Mouse (Mus musculus) cerebellum, adult 9-10 months (tissue): ENCODE data around the gene Ksr1.

ENCODE experiments used
- DNase-seq: peaks from one replicate; pipeline ENCODE4 v3.0.0; 2022

Gene Ksr1

DNA sequence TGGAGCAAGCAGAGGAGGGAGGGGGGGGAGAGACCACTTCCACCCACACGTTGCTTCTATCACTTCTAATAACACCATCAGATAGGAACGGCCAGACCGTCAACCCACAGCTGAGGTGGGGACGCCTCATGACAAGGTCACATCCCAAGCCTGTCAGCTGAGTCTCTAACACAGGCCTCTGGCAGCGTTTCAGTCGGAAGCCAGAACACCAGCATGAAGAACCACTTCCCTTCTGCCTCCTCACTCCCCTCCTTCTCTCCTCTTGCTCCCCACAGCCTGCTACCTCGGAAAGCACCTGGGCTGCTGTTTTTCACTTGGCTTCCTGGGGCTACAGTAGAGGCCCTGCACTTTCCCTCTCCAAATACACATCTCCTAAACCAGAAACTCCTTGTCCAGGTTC, 53.4 kb downstream of the Ksr1 start:
- DNase-seq: no peak

- no peak for DNase-seq
These were observed 54.0 kb downstream of the Ksr1 start for GRCm38 (mm10) chr11:79092245-79092644.

GRCm38 (mm10) chr11:79089756-79090155, 56.5 kb downstream of the Ksr1 start:
- no peak for DNase-seq

DNA sequence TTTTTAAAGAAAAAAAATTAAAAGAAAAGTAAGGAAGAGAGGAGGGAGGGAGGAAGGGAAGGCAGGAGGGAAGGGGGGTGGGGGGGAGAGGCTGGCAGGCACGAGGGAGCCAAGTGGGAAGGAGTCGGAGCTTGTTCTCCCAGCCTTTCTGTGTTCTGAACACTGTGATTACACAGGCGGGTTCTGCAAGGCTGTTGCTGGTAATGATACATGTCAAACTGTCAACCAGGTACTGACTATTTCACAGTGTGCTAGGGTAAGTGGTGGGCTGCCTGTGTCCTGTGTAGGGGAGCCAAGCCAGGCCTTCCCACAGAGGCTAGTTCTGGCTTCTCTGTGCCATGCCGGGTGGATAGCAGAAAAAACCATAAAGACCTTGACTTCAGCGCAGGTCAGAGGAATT, 57.2 kb downstream of the Ksr1 start:
- DNase-seq: no peak

DNA sequence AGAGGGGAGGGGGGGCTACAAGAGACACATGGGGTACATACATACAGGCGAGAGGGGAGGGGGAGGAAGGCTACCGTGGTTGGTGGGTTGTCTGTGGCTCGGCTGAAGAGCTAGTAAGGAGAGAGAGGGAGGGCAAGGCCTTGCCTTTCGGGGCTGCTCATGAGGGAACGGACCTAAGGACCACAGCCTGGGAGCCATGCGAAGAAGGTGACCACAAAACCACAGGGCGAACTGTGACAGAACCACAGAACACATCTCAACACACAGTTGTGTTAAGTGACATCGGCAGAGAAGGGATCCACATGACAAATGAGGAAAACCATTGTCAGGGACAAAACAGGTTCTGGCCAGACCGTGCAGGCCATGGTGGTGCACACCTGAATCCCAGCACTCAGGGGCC, 57.9 kb downstream of the Ksr1 start:
- no peak for DNase-seq

GRCm38 (mm10) chr11:79087731-79088311, 58.4 kb downstream of the Ksr1 start:
- DNase-seq: no peak

- DNase-seq: no peak
These were observed 59.4 kb downstream of the Ksr1 start for GRCm38 (mm10) chr11:79086787-79087186.

- DNase-seq: no peak
These were observed 61.1 kb downstream of the Ksr1 start for GRCm38 (mm10) chr11:79085059-79085458.

GRCm38 (mm10) chr11:79083018-79083441, 63.2 kb downstream of the Ksr1 start:
- DNase-seq: peak; percentile 23

- no peak for DNase-seq
These were observed 65.0 kb downstream of the Ksr1 start for GRCm38 (mm10) chr11:79080965-79081891.

GRCm38 (mm10) chr11:79080081-79080480, 66.1 kb downstream of the Ksr1 start:
- DNase-seq: no peak

- DNase-seq: no peak
These were observed 69.7 kb downstream of the Ksr1 start for GRCm38 (mm10) chr11:79076484-79076883.

- no peak for DNase-seq
These were observed 71.2 kb downstream of the Ksr1 start for GRCm38 (mm10) chr11:79075044-79075443.

GRCm38 (mm10) chr11:79074611-79075010, 71.6 kb downstream of the Ksr1 start:
- no peak for DNase-seq

DNA sequence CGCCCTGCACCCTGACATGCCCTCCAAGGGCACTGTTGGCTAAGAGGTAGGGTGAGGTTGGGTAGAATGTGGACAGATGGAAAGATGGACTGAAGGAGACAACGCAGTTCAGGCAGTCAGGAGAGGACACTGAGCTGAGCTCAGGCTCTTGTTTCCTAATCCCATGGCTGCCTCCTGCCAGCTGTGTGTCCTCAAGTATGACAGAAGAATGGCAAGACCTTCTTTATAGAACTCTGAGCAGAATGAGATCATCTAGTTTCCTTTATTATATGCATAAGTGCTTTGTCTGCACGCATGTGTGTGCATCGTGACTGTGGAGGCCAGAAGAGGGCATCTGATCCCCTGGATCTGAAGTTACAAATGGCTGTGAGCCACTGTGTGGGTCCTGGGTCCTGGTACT, 72.6 kb downstream of the Ksr1 start:
- DNase-seq: no peak

DNA sequence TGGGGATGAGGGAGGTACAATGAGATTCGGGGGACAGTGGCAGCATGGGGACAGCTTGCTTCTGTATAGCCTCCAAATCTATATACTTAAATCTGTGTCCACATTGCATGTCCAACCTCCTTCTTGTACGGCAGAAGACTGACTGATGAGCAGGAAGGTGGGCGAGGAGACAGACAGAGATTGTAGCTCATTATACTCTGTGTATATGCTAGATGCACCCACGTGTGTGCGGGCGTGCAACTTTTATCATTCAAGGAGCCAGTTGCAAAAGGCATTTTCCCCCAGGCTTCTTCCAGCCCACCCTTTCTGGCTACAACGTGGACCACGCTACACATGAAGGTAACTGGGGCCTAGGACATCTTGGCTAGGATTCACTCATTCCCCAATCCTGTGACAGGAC, 74.1 kb downstream of the Ksr1 start:
- no peak for DNase-seq

DNA sequence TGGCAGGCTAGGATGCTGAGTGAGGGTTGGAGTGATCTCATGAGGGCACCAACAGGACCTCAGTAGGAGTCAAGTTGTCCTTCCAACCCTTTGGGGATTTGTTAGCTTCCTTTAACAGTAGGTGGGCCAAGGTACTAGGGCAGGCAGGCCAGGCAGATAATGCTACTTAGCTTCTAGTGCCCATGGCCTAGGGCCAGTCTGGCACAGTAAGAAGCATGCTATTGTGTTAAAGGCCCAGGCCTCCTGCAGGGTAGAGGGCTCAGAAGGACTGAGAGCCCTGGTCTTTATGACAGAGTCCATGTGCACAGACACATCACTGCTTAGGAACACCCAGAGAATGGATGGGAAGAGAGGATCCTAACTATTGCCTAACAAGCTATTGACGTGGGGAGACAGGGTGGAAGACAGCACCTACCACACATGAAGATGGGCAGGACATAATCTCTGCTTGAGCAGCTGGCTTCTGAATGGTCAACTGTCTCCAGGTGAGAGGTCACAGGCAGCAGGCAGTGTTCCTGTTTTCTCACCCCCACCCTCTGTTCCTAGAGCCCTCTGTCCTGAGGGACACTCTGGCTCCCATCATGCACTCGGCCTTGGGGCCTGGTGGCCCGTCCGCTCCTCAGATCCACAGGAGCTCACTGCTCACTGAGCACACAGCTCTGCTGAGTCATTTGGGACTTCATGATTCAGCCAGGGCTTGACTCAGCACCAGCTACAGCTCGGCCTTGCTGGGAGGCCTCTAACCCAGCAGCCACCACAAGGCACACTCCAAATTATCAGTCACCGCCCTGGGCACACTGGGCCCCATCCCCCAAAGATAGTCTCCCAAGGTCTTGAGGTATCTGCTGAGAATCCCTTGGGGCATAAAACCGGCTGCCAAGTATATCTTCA, 74.9 kb downstream of the Ksr1 start:
- no peak for DNase-seq

DNA sequence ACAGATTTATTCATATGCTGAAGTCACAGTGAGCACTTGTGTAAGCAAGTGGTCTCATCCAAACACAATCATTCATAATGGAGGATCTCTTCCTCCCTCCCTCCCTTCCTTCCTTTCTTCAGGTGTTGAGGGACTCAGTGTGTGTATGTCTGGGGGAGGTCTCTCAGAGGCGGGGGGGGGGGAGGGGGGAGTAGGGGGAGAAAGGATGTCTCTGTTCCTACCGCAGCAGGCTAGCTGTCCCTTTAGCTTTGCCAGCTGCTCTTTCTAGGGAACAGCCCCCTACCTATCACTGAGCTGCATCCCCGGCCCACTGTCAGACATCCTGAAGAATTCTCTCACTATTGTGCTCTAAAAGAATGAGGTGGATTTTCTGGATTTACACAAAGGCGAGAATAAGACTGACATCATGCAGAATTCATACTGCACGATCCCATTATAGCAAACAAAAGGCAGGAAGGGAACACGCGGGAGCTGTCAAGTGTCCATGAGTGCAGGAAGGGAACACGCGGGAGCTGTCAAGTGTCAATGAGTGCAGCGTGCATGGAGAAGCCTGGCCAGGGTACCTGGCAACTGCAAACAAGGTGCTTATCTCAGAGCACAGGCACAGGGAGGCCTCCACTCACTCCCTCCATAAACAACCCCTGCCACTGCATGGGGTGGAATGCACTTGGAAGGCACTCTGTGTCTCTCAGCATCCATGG, 76.6 kb downstream of the Ksr1 start:
- DNase-seq: no peak

- DNase-seq: no peak
These were observed 79.0 kb downstream of the Ksr1 start for GRCm38 (mm10) chr11:79067172-79067571.

DNA sequence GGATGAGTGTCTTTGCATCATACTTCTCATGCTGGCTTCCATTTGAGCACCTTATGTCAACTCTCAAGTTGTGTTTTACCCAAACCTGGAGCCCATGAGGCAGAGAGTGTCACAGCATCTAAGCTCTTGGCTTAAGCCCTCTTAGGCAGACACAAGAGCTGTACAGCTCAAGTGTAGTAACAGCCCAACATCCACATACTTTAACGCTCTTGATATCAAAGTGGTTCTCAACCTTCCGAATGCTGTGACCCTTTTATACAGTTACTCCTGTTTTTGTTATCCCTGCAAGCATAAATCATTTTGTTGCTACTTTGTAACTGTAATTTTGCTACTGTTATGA, 80.0 kb downstream of the Ksr1 start:
- DNase-seq: no peak

DNA sequence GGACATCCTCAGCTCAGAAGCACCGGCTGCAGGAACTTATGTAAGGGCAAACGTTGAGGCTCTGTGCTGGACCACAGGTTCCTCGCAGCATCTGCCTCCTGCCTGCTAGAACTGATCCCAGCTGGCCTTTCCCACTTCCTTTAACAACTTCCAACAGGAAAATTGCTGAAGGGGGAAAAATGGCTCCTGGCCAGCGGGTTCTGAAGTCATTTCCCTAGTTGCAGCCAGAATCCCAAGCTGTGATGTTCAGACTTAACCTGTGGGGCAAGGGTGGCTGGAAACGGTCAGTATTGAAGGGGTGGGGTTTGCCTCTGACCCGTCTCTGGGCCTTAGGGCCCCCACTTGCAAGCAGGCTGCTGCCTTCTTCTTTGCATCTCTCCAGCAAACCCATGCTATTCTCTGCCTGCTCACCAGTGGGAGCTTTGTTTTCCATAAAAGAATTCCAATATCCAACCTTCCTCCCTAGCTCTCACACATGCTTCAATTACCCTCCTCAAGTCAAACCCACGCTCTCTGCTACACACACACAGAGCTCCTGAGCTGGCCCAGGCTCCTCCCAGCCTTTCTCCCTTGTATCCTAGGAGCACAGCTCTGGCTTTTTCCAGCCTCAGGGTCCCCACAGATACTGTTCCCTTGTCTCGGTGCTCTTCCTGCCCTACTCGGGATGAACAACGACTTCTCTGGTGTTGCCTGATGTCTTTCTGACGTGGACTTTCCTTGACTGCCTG, 80.6 kb downstream of the Ksr1 start:
- DNase-seq: no peak

DNA sequence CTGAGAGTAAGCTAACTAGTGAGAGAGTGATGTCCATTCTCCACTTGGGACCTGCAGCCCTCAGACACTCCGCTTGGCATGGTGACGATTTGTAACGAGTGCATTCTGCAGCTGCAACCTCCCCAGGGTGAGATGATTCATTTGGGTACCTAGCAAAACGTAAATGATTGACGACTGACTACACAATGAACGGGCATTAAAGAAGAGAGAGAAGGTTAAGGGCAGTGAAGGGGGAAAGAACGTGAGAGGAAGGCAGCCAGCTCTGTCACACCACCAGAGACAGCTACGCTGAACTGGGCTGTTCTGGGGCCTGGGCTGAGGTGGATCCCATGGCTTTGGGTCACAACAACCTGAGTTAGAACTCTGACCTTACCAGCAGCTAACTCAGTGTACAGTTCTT, 81.9 kb downstream of the Ksr1 start:
- no peak for DNase-seq
